Mouse (Mus musculus) kidney, embryonic 14.5 days (tissue): ENCODE results near the gene Smg1. TPM values are rescaled to one million over a fixed set of nuclear protein-coding genes. Genes with fewer than 3 reads are reported as not detected.

Experiments used
- ATAC-seq: fragments of 200-750 bp; cut with Nextera tagmentation; 2 replicates; pipeline ENCODE4 v1.8.0; 2017; ENCODE audit warnings: moderate number of reproducible peaks, mild to moderate bottlenecking, moderate TSS enrichment, moderate library complexity; ENCODE audit not compliant: low FRiP score, low TSS enrichment
- H3K27ac ChIP-seq: fragments of 300-500 bp; sonication (generic); 2 replicates; pipeline ENCODE4 v1.5.1; 2014; ENCODE audit warnings: low read depth, mild to moderate bottlenecking, low read length, moderate library complexity, mixed read lengths
- H3K27me3 ChIP-seq: fragments of 300-500 bp; sonication (generic); 2 replicates; pipeline ENCODE4 v1.6.1; 2014; ENCODE audit warnings: mild to moderate bottlenecking, low read length; ENCODE audit not compliant: control insufficient read depth, insufficient read depth
- H3K36me3 ChIP-seq: fragments of 300-500 bp; sonication (generic); 2 replicates; pipeline ENCODE4 v1.6.1; 2014; ENCODE audit warnings: low read length, mixed read lengths; ENCODE audit not compliant: control insufficient read depth, insufficient read depth
- H3K4me1 ChIP-seq: fragments of 300-500 bp; sonication (generic); 2 replicates; pipeline ENCODE4 v1.6.1; 2014; ENCODE audit warnings: low read length, mixed read lengths; ENCODE audit not compliant: control insufficient read depth, insufficient read depth
- H3K4me2 ChIP-seq: fragments of 300-500 bp; sonication (generic); replicated peaks from 2 replicates; pipeline ENCODE4 v1.6.1; 2014; ENCODE audit warnings: low read depth, mild to moderate bottlenecking, low read length
- H3K4me3 ChIP-seq: fragments of 300-500 bp; sonication (generic); 2 replicates; pipeline ENCODE4 v1.5.1; 2014; ENCODE audit warnings: mild to moderate bottlenecking, low read length
- H3K9ac ChIP-seq: fragments of 300-500 bp; sonication (generic); 2 replicates; pipeline ENCODE4 v1.6.1; 2014; ENCODE audit warnings: low read depth, mild to moderate bottlenecking, low read length, moderate library complexity
- H3K9me3 ChIP-seq: fragments of 300-500 bp; sonication (generic); 2 replicates; pipeline ENCODE4 v1.6.1; 2016; ENCODE audit warnings: low read length; ENCODE audit not compliant: control insufficient read depth
- WGBS: fragments of 180-500 bp; shearing (Covaris S2); extraction: QIAGEN DNeasy Blood & Tissue Kit; methylation state at CpG from one replicate; pipeline ENCODE4 v1.1.7; 2014; 5-methylcytosine and 5-hydroxymethylcytosine counted together
- polyA plus RNA-seq: library from polyadenylated mRNA; unstranded; fragments of >200 nt; fragmentation: Nextera tagmentation; extraction: Ambion mirVana; gene quantifications from 2 replicates; pipeline ENCODE4 v1.2.1, GENCODE M21; 2014

The Smg1 gene
- polyA plus RNA-seq = 17.7 and 35.3 TPM in 2 replicates

- ATAC-seq = peak; percentile 97
- Histone ChIP-seq H3K9ac (peak within 1 kb of the TSS; percentile 96), H3K4me2 (peak within 1 kb of the TSS; percentile 54), H3K9me3 (no peaks in the 10 kb centered on the region), H3K4me1 (peaks cover 10% of the 10 kb centered on the region), H3K4me3 (peak within 1 kb of the TSS; percentile 95), H3K27me3 (no peaks in the 10 kb centered on the region), H3K27ac (peak within 1 kb of the TSS; percentile 96), H3K36me3 (no peaks in the 10 kb centered on the region)
- WGBS = 2% methylated on average over 68 of the region's 79 CpGs
These were observed at the start of gene Smg1 for GRCm38 (mm10) chr7:118243453-118244385. Gene Smg1 (minus strand): TSS chr7:118243670.

- Histone ChIP-seq H3K27me3 (no peaks in the 10 kb centered on the region), H3K9me3 (0 out of 2 replicates have a peak, but pooled peaks cover 2% of the 10 kb centered on the region), H3K27ac (no peak overlapping the region), H3K4me2 (no peak overlapping the region), H3K36me3 (no peaks in the 10 kb centered on the region), H3K4me3 (no peak overlapping the region), H3K4me1 (no peaks in the 10 kb centered on the region), H3K9ac (no peak overlapping the region)
- 84% methylated on average over 2 of the region's 2 CpGs for WGBS
- no peak for ATAC-seq
These were observed 39.7 kb upstream of the Smg1 start for GRCm38 (mm10) chr7:118283186-118283585.

GRCm38 (mm10) chr7:118282543-118282942 lies 39.1 kb upstream of the Smg1 start:
- no peaks in the 10 kb centered on the region for H3K4me1 ChIP-seq
- no peak for ATAC-seq
- H3K9me3 ChIP-seq = 0 out of 2 replicates have a peak, but pooled peaks cover 2% of the 10 kb centered on the region
- H3K4me2 ChIP-seq = no peak overlapping the region
- H3K4me3 ChIP-seq = no peak overlapping the region
- no peaks in the 10 kb centered on the region for H3K27me3 ChIP-seq
- no peak overlapping the region for H3K27ac ChIP-seq
- H3K36me3 ChIP-seq = no peaks in the 10 kb centered on the region
- H3K9ac ChIP-seq = no peak overlapping the region
- 80% methylated on average over 9 of the region's 9 CpGs for WGBS

GRCm38 (mm10) chr7:118279521-118279920 lies 36.1 kb upstream of the Smg1 start:
- Histone ChIP-seq H3K4me3 (no peak overlapping the region), H3K9me3 (no peaks in the 10 kb centered on the region), H3K4me2 (no peak overlapping the region), H3K27me3 (no peaks in the 10 kb centered on the region), H3K4me1 (no peaks in the 10 kb centered on the region), H3K27ac (no peak overlapping the region), H3K36me3 (no peaks in the 10 kb centered on the region), H3K9ac (no peak overlapping the region)
- ATAC-seq = no peak
- WGBS = 49% methylated on average over 3 of the region's 3 CpGs

GRCm38 (mm10) chr7:118277335-118277910 lies 34.0 kb upstream of the Smg1 start:
- Histone ChIP-seq H3K4me1 (no peaks in the 10 kb centered on the region), H3K27me3 (no peaks in the 10 kb centered on the region), H3K4me3 (no peak overlapping the region), H3K9ac (no peak overlapping the region), H3K36me3 (no peaks in the 10 kb centered on the region), H3K4me2 (no peak overlapping the region), H3K9me3 (no peaks in the 10 kb centered on the region), H3K27ac (no peak overlapping the region)
- 56% methylated on average over 11 of the region's 11 CpGs for WGBS
- ATAC-seq = peak; percentile 39; the same call in 1 of the 2 replicates

GRCm38 (mm10) chr7:118276684-118277334 lies 33.3 kb upstream of the Smg1 start:
- ATAC-seq = no peak
- Histone ChIP-seq H3K9me3 (no peaks in the 10 kb centered on the region), H3K4me1 (no peaks in the 10 kb centered on the region), H3K4me3 (no peak overlapping the region), H3K27me3 (no peaks in the 10 kb centered on the region), H3K9ac (no peak overlapping the region), H3K4me2 (no peak overlapping the region), H3K27ac (no peak overlapping the region), H3K36me3 (no peaks in the 10 kb centered on the region)
- 74% methylated on average over 15 of the region's 15 CpGs for WGBS

- Histone ChIP-seq H3K27me3 (no peaks in the 10 kb centered on the region), H3K9ac (no peak overlapping the region), H3K4me3 (no peak overlapping the region), H3K4me1 (no peaks in the 10 kb centered on the region), H3K4me2 (no peak overlapping the region), H3K9me3 (no peaks in the 10 kb centered on the region), H3K36me3 (no peaks in the 10 kb centered on the region), H3K27ac (no peak overlapping the region)
- 80% methylated on average over 6 of the region's 6 CpGs for WGBS
- no peak for ATAC-seq
These were observed 31.8 kb upstream of the Smg1 start for GRCm38 (mm10) chr7:118275265-118275664.

GRCm38 (mm10) chr7:118274851-118275250 lies 31.4 kb upstream of the Smg1 start:
- Histone ChIP-seq H3K27me3 (no peaks in the 10 kb centered on the region), H3K4me1 (no peaks in the 10 kb centered on the region), H3K4me3 (no peak overlapping the region), H3K9ac (no peak overlapping the region), H3K27ac (no peak overlapping the region), H3K36me3 (no peaks in the 10 kb centered on the region), H3K9me3 (no peaks in the 10 kb centered on the region), H3K4me2 (no peak overlapping the region)
- ATAC-seq = no peak
- WGBS = 83% methylated on average over 5 of the region's 5 CpGs
